Mouse (Mus musculus) megakaryocyte, embryonic 14.5 days (primary cell): ENCODE results near the gene Ern1.

Experiments
- FLI1 ChIP-seq: IDR thresholded peaks from 2 replicates; pipeline ENCODE4 v1.6.1; 2012; ENCODE audit warnings: low read length, inconsistent platforms, mixed read lengths
- GATA1 ChIP-seq: IDR thresholded peaks from 3 replicates; pipeline ENCODE4 v1.6.1; 2012; ENCODE audit warnings: mixed read lengths, low read length, inconsistent platforms, borderline replicate concordance

DNA sequence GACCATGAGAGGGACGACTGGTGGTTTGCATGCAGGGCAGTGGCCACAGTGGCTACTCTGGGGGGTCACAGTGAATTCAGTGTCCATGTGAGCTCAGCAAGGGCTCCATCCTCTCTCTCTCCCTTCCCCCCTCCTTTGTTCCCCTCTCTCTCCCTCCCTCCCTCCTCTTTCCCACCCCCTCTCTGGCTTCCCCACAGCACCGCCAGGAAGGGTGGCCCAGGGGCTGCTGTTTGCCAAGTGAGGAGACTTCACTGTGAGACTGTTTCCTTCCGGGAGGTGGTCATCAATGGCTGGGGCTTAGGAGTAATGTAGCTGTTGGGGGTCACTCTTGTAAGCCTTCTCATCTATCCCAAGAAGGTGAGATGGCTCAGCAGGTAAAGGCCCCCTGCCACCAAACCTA, 32.8 kb upstream of the Ern1 start:
- TF ChIP-seq GATA1 (no peak), FLI1 (no peak)
